Mouse (Mus musculus) heart, adult 18-20 months (tissue): ENCODE data around the gene Npm3. TPM values are rescaled to one million over a fixed set of nuclear protein-coding genes. Genes with fewer than 3 reads are reported as not detected.

ENCODE experiments used
- DNase-seq, 2 experiments: peaks; one replicate each; pipeline ENCODE4 v3.0.0; 2021 to 2022; ENCODE audit warnings: mixed read lengths in 1 of 2
- long read RNA-seq, 2 experiments: library from polyadenylated mRNA; stranded (forward); transcript quantifications; one replicate each; pipeline ENCODE4 v2.0.0; 2021
- total RNA-seq, 2 experiments: library from RNA; stranded (reverse); gene quantifications; 2 replicates each; pipeline ENCODE4 v1.2.3; 2021

Gene Npm3
- 10 to 100 TPM; 17.5 to 18.3 TPM for total RNA-seq
- long read RNA-seq, experiment 1, partial matches to known transcripts, result 0 of 1 reads
- long read RNA-seq, experiment 1, other reads (novel, unspliced or antisense), result 0 of 1 reads
- long read RNA-seq, experiment 2, partial matches to known transcripts, result 0 of 1 reads
- long read RNA-seq, experiment 2, other reads (novel, unspliced or antisense), result 0 of 1 reads

- peak; percentile 84 to 91 for DNase-seq
Observed at GRCm38 (mm10) chr19:45749243-45750043, at the start of gene Npm3. Gene Npm3 (minus strand): TSS chr19:45749591.

- DNase-seq, result no peak
Observed at GRCm38 (mm10) chr19:45796879-45797278, 47.5 kb upstream of the Npm3 start.

GRCm38 (mm10) chr19:45796061-45796556 is 46.7 kb upstream of the Npm3 start:
- no peak for DNase-seq

DNA sequence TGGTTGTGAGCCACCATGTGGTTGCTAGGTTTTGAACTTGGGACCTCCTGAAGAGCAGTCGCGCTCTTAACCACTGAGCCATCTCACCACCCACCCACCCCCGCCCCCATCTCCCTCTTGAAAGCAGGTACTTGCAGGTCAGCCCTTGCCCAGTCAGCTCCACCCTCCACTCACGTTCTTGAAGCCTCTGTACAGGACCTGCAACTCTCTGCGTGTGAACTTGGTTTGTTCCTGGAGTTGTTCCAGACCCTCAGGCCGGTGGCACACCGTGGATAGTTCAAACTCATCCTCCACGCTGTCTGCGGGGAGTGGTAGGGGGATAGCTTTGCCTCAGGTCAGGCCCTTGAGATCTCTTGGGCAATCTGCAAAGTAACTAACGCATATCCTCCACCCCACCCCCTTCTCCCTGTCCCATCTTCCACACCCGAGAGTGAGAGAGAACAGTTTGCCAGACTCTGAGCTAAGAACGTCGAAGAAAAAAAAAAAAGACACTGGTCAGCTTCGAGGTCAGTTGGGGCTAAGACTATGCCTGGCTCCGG is 46.1 kb upstream of the Npm3 start:
- no peak for DNase-seq

DNA sequence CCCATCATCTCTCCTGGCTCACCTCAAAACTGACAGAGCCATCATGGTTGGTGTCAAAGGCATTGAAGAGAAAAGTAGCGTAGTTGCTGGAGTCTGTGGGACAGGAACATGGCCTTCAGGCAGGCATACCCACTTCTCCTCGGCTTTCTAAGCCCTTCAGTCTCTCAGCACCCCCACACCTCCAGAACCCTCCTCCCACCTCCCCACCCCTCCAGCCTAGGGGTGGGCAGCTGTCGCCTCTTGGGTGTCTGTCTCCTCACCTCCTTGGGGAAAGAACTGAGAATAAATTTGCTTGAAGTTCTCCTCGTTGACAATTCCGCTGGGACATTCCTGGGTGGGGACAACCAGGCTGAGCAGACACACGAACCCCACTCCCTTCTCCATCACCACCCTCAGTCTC is 45.3 kb upstream of the Npm3 start:
- no peak for DNase-seq

- DNase-seq, result no peak
Observed at GRCm38 (mm10) chr19:45792404-45792803, 43.0 kb upstream of the Npm3 start.

GRCm38 (mm10) chr19:45789888-45790874 is 40.8 kb upstream of the Npm3 start:
- no peak for DNase-seq

DNA sequence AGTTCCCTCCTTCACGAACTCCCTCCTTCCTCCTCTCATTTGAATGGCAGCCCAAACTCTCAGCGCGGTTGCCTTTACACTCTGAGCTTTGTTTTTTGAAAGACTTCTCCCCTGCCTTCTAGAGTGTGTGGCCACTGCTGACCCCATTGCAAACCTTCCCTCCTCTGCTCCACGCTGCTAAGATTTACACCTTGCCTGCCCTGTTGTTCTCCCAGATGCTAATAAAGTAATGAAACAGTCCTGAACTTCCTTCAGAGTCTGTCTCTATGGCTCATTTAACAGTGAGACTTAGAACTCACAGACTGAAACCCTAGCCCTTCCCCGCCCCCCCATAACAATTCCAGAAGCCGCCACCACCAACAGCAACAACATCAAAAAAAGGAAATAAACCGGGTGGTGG is 40.0 kb upstream of the Npm3 start:
- DNase-seq, result no peak

DNA sequence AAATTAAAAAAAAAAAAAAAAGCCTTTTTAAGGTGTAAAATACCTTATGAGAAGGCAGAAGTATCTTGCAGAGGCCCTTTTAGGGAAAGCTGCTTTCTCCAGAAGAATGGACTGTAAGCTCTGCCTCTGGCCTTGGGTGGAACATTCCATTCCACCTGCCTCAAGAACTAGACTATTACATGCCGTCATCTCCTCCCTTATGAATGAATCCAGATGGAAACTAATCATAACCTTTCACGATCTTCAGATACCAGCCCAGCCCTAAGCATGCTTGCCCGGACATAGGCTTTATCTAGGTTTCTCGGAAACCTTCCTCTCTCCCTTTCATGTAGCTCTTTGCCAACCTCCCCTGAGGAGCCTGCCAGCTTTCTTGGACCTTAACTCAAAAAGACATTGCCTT is 38.9 kb upstream of the Npm3 start:
- DNase-seq, result no peak

GRCm38 (mm10) chr19:45787450-45787849 is 38.1 kb upstream of the Npm3 start:
- no peak for DNase-seq

GRCm38 (mm10) chr19:45785470-45785869 is 36.1 kb upstream of the Npm3 start:
- no peak for DNase-seq

DNA sequence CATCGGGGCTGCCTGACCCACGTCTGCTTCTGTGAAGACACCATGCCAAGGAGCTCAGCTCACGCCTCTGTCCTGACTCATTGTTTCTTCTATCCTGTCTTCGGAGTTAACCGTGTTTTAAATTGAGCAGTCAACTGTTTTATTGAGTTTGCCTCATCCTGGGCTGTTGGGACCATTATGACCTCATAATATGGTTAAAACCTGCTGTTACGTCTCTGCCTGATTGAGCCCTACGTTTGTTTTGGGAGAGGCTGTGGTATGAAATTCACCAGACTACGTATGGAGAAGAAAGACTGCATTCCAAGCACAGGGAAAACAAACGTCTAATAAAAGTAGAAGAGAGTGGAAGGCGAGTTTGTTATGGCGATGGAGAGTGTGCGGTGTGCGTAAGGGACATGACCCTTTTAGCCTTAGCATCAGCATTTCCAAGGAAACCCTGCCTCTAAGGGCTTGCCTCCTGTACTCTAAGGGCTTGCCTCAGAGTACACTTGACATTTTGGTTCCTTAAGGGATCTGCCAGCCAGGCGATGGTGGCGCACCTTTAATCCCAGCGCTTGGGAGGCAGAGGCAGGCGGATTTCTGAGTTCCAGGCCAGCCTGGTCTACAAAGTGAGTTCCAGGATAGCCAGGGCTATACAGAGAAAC is 34.7 kb upstream of the Npm3 start:
- no peak for DNase-seq

GRCm38 (mm10) chr19:45783181-45783932 is 34.0 kb upstream of the Npm3 start, which contains the start of gene Mgea5:
Gene Mgea5 (minus strand): TSS chr19:45783837.
- peak; percentile 97 to 99 for DNase-seq

DNA sequence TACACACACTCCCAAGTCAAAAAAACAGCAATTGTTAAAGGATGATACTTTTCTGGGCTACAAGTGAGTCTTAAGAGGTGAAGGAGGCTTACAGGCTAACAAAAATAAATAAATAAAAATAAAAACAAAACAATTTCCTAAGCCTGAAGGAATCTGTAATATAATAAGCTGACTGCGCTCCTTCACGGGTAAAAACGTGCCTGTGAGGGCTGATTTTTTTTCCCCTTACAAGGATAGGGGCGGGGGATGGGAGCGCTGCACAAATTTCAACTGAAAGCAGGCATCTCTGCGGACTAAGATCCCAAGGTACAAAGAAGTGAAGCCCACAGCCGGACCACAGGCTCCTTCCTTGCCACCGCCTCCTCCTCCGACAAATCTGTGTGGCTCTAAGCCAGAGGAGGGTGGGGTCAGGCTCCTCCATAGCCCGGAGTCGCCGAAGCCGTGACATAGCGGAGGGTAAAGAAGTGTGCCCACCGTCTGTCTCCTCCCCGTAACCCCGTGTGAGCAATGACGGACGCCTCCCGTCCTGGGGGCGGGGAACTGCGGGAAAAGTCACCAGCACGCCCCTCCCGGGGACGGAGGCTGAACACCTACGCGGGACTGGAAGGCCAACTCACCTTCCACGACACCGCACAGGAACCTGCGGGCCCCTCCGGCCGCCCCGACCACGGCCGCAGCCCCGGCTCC is 33.1 kb upstream of the Npm3 start:
- DNase-seq, result peak; percentile 83 to 85

DNA sequence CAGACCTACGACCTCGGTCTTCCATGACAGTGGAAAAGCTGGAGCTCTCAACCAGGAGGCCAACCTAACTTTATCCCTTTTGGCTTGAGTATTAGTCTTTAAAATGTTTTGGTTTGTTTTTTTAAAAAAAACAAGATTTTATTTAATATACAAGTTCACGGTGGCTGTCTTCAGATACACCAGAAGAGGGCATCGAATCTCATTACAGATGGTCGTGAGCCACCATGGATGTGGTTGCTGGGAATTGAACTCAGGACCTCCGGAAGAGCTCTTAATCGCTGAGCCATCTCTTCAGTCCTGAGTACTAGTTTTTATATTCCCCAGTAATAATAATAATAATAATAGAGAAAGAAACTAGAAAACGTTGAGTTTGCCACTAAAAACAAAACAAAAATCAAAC is 32.3 kb upstream of the Npm3 start:
- DNase-seq, result no peak

- no peak for DNase-seq
Observed at GRCm38 (mm10) chr19:45780350-45780915, 31.0 kb upstream of the Npm3 start.

DNA sequence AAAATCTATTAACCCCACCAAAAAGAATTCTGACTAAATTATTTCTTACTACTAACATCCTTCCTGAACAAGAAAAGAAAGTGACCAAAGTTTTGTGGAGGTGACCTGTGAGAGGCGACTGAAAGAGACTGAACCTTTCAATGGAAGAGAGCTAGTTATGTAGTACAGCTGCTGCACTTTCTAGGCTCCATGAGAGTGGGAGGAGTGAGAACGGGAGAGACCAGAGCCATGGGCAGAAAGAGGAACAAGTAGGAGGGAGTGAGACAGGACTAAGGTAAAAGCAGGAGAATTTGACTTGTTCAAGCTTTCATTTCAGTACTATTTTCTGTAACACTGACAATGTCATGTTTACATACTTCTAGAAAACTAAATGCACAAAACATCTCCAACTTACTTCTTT is 26.1 kb upstream of the Npm3 start:
- DNase-seq, result no peak

DNA sequence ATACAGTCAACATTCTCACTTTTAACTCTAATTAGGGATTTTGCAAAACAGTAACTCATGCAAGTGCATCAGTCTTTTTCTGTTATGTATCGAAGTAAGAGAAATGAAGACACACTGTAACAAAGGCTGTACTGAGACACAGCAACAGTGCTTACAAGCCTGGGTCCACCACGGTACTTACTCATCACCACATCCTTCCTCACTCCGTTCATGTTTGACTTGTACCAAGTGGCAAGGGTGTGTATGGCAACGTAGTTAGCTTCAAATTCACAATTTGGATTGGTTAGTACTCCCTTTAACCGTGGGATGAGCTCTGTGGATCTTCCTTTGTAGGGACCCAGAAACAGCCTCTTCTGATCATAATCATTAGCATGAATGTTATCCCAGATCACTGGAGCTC is 22.1 kb upstream of the Npm3 start:
- DNase-seq, result no peak

- DNase-seq, result no peak
Observed at GRCm38 (mm10) chr19:45760810-45761209, 11.4 kb upstream of the Npm3 start.

GRCm38 (mm10) chr19:45758671-45759070 is 9.3 kb upstream of the Npm3 start:
- DNase-seq, result no peak
